Mouse (Mus musculus) T-helper 2 cell (primary cell): Measurements from ENCODE around the gene Siglecg.

Source experiments
- in situ Hi-C: fragments of 300-600 bp; cut with MboI, MseI; formaldehyde crosslinking; loops from one replicate; pipeline ENCODE4 v1.15.1; 2025; ENCODE audit warnings: high pct_unique_total_duplicates

Gene Siglecg

GRCm38 (mm10) chr7:43442684-43443083 lies 34.7 kb downstream of the Siglecg start:
- in situ Hi-C loops: no loop called here

GRCm38 (mm10) chr7:43443126-43443916 lies 35.3 kb downstream of the Siglecg start:
- in situ Hi-C loops: no loop called here

- in situ Hi-C loops: no loop called here
Measured at GRCm38 (mm10) chr7:43443917-43444293, 35.9 kb downstream of the Siglecg start, which contains the start of the genes Etfb and Gm45233. Etfb (plus strand) TSS chr7:43444083. Gm45233 (plus strand) TSS chr7:43444128.

GRCm38 (mm10) chr7:43447801-43448200 lies 39.8 kb downstream of the Siglecg start:
- in situ Hi-C loops: no loop called here

- in situ Hi-C loops: no loop called here
Measured at GRCm38 (mm10) chr7:43448246-43448645, 40.2 kb downstream of the Siglecg start.

GRCm38 (mm10) chr7:43449811-43450210 lies 41.8 kb downstream of the Siglecg start:
- in situ Hi-C loops: loop anchor here (5.0 kb wide), 1 partner anchor 138 kb away; the partner anchor contains the start of gene Zfp715

- in situ Hi-C loops: loop anchor here (5.0 kb wide), 1 partner anchor 139 kb away; the partner anchor contains the start of gene Zfp715
Measured at GRCm38 (mm10) chr7:43451726-43452125, 43.7 kb downstream of the Siglecg start.

GRCm38 (mm10) chr7:43452609-43453008 lies 44.6 kb downstream of the Siglecg start:
- in situ Hi-C loops: loop anchor here (5.0 kb wide), 1 partner anchor 140 kb away; the partner anchor contains the start of gene Zfp715

- in situ Hi-C loops: loop anchor here (5.0 kb wide), 1 partner anchor 141 kb away; the partner anchor contains the start of gene Zfp715
Measured at GRCm38 (mm10) chr7:43453599-43454355, 45.8 kb downstream of the Siglecg start.

- in situ Hi-C loops: loop anchor here (5.0 kb wide), 1 partner anchor 142 kb away; the partner anchor contains the start of gene Zfp715
Measured at GRCm38 (mm10) chr7:43454371-43454770, 46.4 kb downstream of the Siglecg start.

GRCm38 (mm10) chr7:43462851-43463250 lies 54.8 kb downstream of the Siglecg start, which contains the start of gene Vsig10l:
Vsig10l (plus strand) TSS chr7:43463151.
- in situ Hi-C loops: loop anchor here (5.0 kb wide), 1 partner anchor 99 kb away; the partner anchor contains the start of gene Zfp658

GRCm38 (mm10) chr7:43463976-43464375 lies 56.0 kb downstream of the Siglecg start:
- in situ Hi-C loops: loop anchor here (5.0 kb wide), 1 partner anchor 98 kb away; the partner anchor contains the start of gene Zfp658

- in situ Hi-C loops: loop anchor here (5.0 kb wide), 1 partner anchor 97 kb away; the partner anchor contains the start of gene Zfp658
Measured at GRCm38 (mm10) chr7:43464864-43465343, 56.9 kb downstream of the Siglecg start.

- in situ Hi-C loops: no loop called here
Measured at GRCm38 (mm10) chr7:43465344-43466098, 57.5 kb downstream of the Siglecg start.

- in situ Hi-C loops: no loop called here
Measured at GRCm38 (mm10) chr7:43466099-43466694, 58.2 kb downstream of the Siglecg start.
